Mouse (Mus musculus) embryonic fibroblast, embryonic 13.5 days (primary cell): ENCODE results near the gene Fer1l5.

Source experiments
- CTCF ChIP-seq: IDR thresholded peaks from 2 replicates; pipeline ENCODE4 v1.5.1; 2011; ENCODE audit warnings: mild to moderate bottlenecking, control low read depth, low read length, moderate library complexity, borderline replicate concordance; ENCODE audit not compliant: insufficient read depth
- POLR2A ChIP-seq: IDR thresholded peaks from 2 replicates; pipeline ENCODE4 v1.6.1; 2011; ENCODE audit warnings: low read depth, mild to moderate bottlenecking, control low read depth, low read length, moderate library complexity

GRCm38 (mm10) chr1:36397041-36397440, 24.9 kb downstream of the Fer1l5 start:
- TF ChIP-seq CTCF = no peak
- TF ChIP-seq POLR2A = no peak
